Mouse (Mus musculus): ENCODE measurements around the gene Tmem106c. TPM values are rescaled to one million over a fixed set of nuclear protein-coding genes. Genes with fewer than 3 reads are reported as not detected.

The Tmem106c gene
- polyA plus RNA-seq, 1 experiment from 2014 or later = 52.5 TPM

- H3K9ac ChIP-seq (ENCODE audit: low read depth, low read length) = no peak overlapping the region
- ATAC-seq = no peak
- H3K36me3 ChIP-seq (ENCODE audit: control insufficient read depth, insufficient read depth, low read length) = no peaks in the 10 kb centered on the region
- no peaks in the 10 kb centered on the region for H3K27me3 ChIP-seq (ENCODE audit: control insufficient read depth, insufficient read depth, low read depth, low read length)
- no peak overlapping the region for H3K4me3 ChIP-seq (ENCODE audit: low read depth, low read length)
- no peak overlapping the region for H3K4me2 ChIP-seq (ENCODE audit: low read length)
- 60% methylated on average over 13 of the region's 13 CpGs for WGBS
- H3K9me3 ChIP-seq (replicated peaks; ENCODE audit: control insufficient read depth, low read length, poor library complexity, severe bottlenecking) = no peaks in the 10 kb centered on the region
- H3K4me1 ChIP-seq (ENCODE audit: control insufficient read depth, insufficient read depth, low read length) = no peaks in the 10 kb centered on the region
- H3K27ac ChIP-seq (ENCODE audit: low read length) = no peak overlapping the region
Observed at GRCm38 (mm10) chr15:97929259-97929824, 34.7 kb upstream of the Tmem106c start.

GRCm38 (mm10) chr15:97932441-97932840 is 31.6 kb upstream of the Tmem106c start:
- H3K9ac ChIP-seq (ENCODE audit: low read depth, low read length) = no peak overlapping the region
- H3K27ac ChIP-seq (ENCODE audit: low read length) = no peak overlapping the region
- ATAC-seq = no peak
- no peak overlapping the region for H3K4me2 ChIP-seq (ENCODE audit: low read length)
- H3K4me3 ChIP-seq (ENCODE audit: low read depth, low read length) = no peak overlapping the region
- no peaks in the 10 kb centered on the region for H3K27me3 ChIP-seq (ENCODE audit: control insufficient read depth, insufficient read depth, low read depth, low read length)
- 95% methylated on average over 12 of the region's 12 CpGs for WGBS
- H3K9me3 ChIP-seq (replicated peaks; ENCODE audit: control insufficient read depth, low read length, poor library complexity, severe bottlenecking) = no peaks in the 10 kb centered on the region
- H3K4me1 ChIP-seq (ENCODE audit: control insufficient read depth, insufficient read depth, low read length) = no peaks in the 10 kb centered on the region
- no peaks in the 10 kb centered on the region for H3K36me3 ChIP-seq (ENCODE audit: control insufficient read depth, insufficient read depth, low read length)

GRCm38 (mm10) chr15:97938580-97938979 is 25.4 kb upstream of the Tmem106c start:
- no peaks in the 10 kb centered on the region for H3K4me1 ChIP-seq (ENCODE audit: control insufficient read depth, insufficient read depth, low read length)
- H3K27ac ChIP-seq (ENCODE audit: low read length) = no peak overlapping the region
- no peak for ATAC-seq
- no peak overlapping the region for H3K4me2 ChIP-seq (ENCODE audit: low read length)
- H3K4me3 ChIP-seq (ENCODE audit: low read depth, low read length) = no peak overlapping the region
- H3K9ac ChIP-seq (ENCODE audit: low read depth, low read length) = no peak overlapping the region
- 42% methylated on average over 6 of the region's 6 CpGs for WGBS
- H3K36me3 ChIP-seq (ENCODE audit: control insufficient read depth, insufficient read depth, low read length) = no peaks in the 10 kb centered on the region
- H3K9me3 ChIP-seq (replicated peaks; ENCODE audit: control insufficient read depth, low read length, poor library complexity, severe bottlenecking) = no peaks in the 10 kb centered on the region
- no peaks in the 10 kb centered on the region for H3K27me3 ChIP-seq (ENCODE audit: control insufficient read depth, insufficient read depth, low read depth, low read length)

- 93% methylated on average over 2 of the region's 2 CpGs for WGBS
- Histone ChIP-seq H3K9ac (ENCODE audit: low read depth, low read length) (no peak overlapping the region), H3K36me3 (ENCODE audit: control insufficient read depth, insufficient read depth, low read length) (no peaks in the 10 kb centered on the region), H3K27ac (ENCODE audit: low read length) (no peak overlapping the region), H3K9me3 (replicated peaks; ENCODE audit: control insufficient read depth, low read length, poor library complexity, severe bottlenecking) (no peaks in the 10 kb centered on the region), H3K27me3 (ENCODE audit: control insufficient read depth, insufficient read depth, low read depth, low read length) (no peaks in the 10 kb centered on the region), H3K4me2 (ENCODE audit: low read length) (no peak overlapping the region), H3K4me3 (ENCODE audit: low read depth, low read length) (no peak overlapping the region), H3K4me1 (ENCODE audit: control insufficient read depth, insufficient read depth, low read length) (no peaks in the 10 kb centered on the region)
- ATAC-seq = no peak
Observed at GRCm38 (mm10) chr15:97940088-97940487, 23.9 kb upstream of the Tmem106c start.

GRCm38 (mm10) chr15:97941306-97941705 is 22.7 kb upstream of the Tmem106c start:
- Histone ChIP-seq H3K27ac (ENCODE audit: low read length) (no peak overlapping the region), H3K9ac (ENCODE audit: low read depth, low read length) (no peak overlapping the region), H3K36me3 (ENCODE audit: control insufficient read depth, insufficient read depth, low read length) (no peaks in the 10 kb centered on the region), H3K27me3 (ENCODE audit: control insufficient read depth, insufficient read depth, low read depth, low read length) (no peaks in the 10 kb centered on the region), H3K9me3 (replicated peaks; ENCODE audit: control insufficient read depth, low read length, poor library complexity, severe bottlenecking) (no peaks in the 10 kb centered on the region), H3K4me3 (ENCODE audit: low read depth, low read length) (no peak overlapping the region), H3K4me1 (ENCODE audit: control insufficient read depth, insufficient read depth, low read length) (no peaks in the 10 kb centered on the region), H3K4me2 (ENCODE audit: low read length) (no peak overlapping the region)
- WGBS = 93% methylated on average over 2 of the region's 2 CpGs
- ATAC-seq = no peak

GRCm38 (mm10) chr15:97942538-97942937 is 21.5 kb upstream of the Tmem106c start:
- WGBS = 89% methylated on average over 8 of the region's 8 CpGs
- no peaks in the 10 kb centered on the region for H3K36me3 ChIP-seq (ENCODE audit: control insufficient read depth, insufficient read depth, low read length)

GRCm38 (mm10) chr15:97943356-97943755 is 20.6 kb upstream of the Tmem106c start:
- Histone ChIP-seq H3K9ac (ENCODE audit: low read depth, low read length) (no peak overlapping the region), H3K27me3 (ENCODE audit: control insufficient read depth, insufficient read depth, low read depth, low read length) (no peaks in the 10 kb centered on the region), H3K4me3 (ENCODE audit: low read depth, low read length) (no peak overlapping the region), H3K36me3 (ENCODE audit: control insufficient read depth, insufficient read depth, low read length) (no peaks in the 10 kb centered on the region), H3K4me2 (ENCODE audit: low read length) (no peak overlapping the region), H3K4me1 (ENCODE audit: control insufficient read depth, insufficient read depth, low read length) (no peaks in the 10 kb centered on the region), H3K9me3 (replicated peaks; ENCODE audit: control insufficient read depth, low read length, poor library complexity, severe bottlenecking) (no peaks in the 10 kb centered on the region), H3K27ac (ENCODE audit: low read length) (no peak overlapping the region)
- no peak for ATAC-seq
- WGBS = 77% methylated on average over 7 of the region's 8 CpGs

More at GRCm38 (mm10) chr15:97942538-97942937, 21.5 kb upstream of the Tmem106c start:
- Histone ChIP-seq H3K9me3 (replicated peaks; ENCODE audit: control insufficient read depth, low read length, poor library complexity, severe bottlenecking) (no peaks in the 10 kb centered on the region), H3K4me3 (ENCODE audit: low read depth, low read length) (no peak overlapping the region), H3K27ac (ENCODE audit: low read length) (no peak overlapping the region), H3K4me1 (ENCODE audit: control insufficient read depth, insufficient read depth, low read length) (no peaks in the 10 kb centered on the region), H3K9ac (ENCODE audit: low read depth, low read length) (no peak overlapping the region), H3K4me2 (ENCODE audit: low read length) (no peak overlapping the region), H3K27me3 (ENCODE audit: control insufficient read depth, insufficient read depth, low read depth, low read length) (no peaks in the 10 kb centered on the region)
- ATAC-seq = no peak

GRCm38 (mm10) chr15:97944919-97945574 is 19.0 kb upstream of the Tmem106c start:
- no peak overlapping the region for H3K9ac ChIP-seq (ENCODE audit: low read depth, low read length)
- ATAC-seq = no peak
- no peaks in the 10 kb centered on the region for H3K36me3 ChIP-seq (ENCODE audit: control insufficient read depth, insufficient read depth, low read length)
- no peak overlapping the region for H3K4me3 ChIP-seq (ENCODE audit: low read depth, low read length)
- WGBS = 80% methylated on average over 10 of the region's 11 CpGs
- H3K27ac ChIP-seq (ENCODE audit: low read length) = no peak overlapping the region
- H3K4me1 ChIP-seq (ENCODE audit: control insufficient read depth, insufficient read depth, low read length) = no peaks in the 10 kb centered on the region
- no peaks in the 10 kb centered on the region for H3K27me3 ChIP-seq (ENCODE audit: control insufficient read depth, insufficient read depth, low read depth, low read length)
- no peaks in the 10 kb centered on the region for H3K9me3 ChIP-seq (replicated peaks; ENCODE audit: control insufficient read depth, low read length, poor library complexity, severe bottlenecking)
- H3K4me2 ChIP-seq (ENCODE audit: low read length) = no peak overlapping the region

GRCm38 (mm10) chr15:97945656-97946315 is 18.2 kb upstream of the Tmem106c start:
- Histone ChIP-seq H3K36me3 (ENCODE audit: control insufficient read depth, insufficient read depth, low read length) (no peaks in the 10 kb centered on the region), H3K4me2 (ENCODE audit: low read length) (no peak overlapping the region), H3K9me3 (replicated peaks; ENCODE audit: control insufficient read depth, low read length, poor library complexity, severe bottlenecking) (no peaks in the 10 kb centered on the region), H3K27me3 (ENCODE audit: control insufficient read depth, insufficient read depth, low read depth, low read length) (no peaks in the 10 kb centered on the region), H3K4me1 (ENCODE audit: control insufficient read depth, insufficient read depth, low read length) (no peaks in the 10 kb centered on the region), H3K4me3 (ENCODE audit: low read depth, low read length) (no peak overlapping the region), H3K27ac (ENCODE audit: low read length) (no peak overlapping the region), H3K9ac (ENCODE audit: low read depth, low read length) (no peak overlapping the region)
- WGBS = 89% methylated on average over 10 of the region's 11 CpGs
- ATAC-seq = no peak
